Mouse (Mus musculus) ovary, adult 2 months (tissue): ENCODE measurements around the gene Pet2. TPM values are rescaled to one million over a fixed set of nuclear protein-coding genes. Genes with fewer than 3 reads are reported as not detected.

Experiments used
- polyA plus RNA-seq: library from polyadenylated mRNA; depleted of rRNA; stranded (reverse); fragments of >200 nt; gene quantifications from 2 replicates; pipeline ENCODE4 v1.2.3, GENCODE M21; 2012; rRNA removed

Gene Pet2
- polyA plus RNA-seq, result not detected in 2 replicates

GRCm38 (mm10) chrX:89409589-89409988, at the start of gene Pet2:
Pet2 (minus strand) TSS chrX:89409689.

